Mouse (Mus musculus): ENCODE measurements at regions not wholly inside any gene's neighbourhood (a gene's known extent, or its start where the extent isn't known, plus 50 kb on each side); places are given as distances from the start of the nearest gene placed in this dataset.

- DNase-seq = no peak
Measured at GRCm38 (mm10) chr3:50507211-50507610, 63.8 kb upstream of the Slc7a11 start.
